Mouse (Mus musculus): ENCODE results near the gene Trp53i13. TPM values are rescaled to one million over a fixed set of nuclear protein-coding genes. Genes with fewer than 3 reads are reported as not detected.

The Trp53i13 gene
- total RNA-seq, 2 experiments from 2014 or later = 2.3 to 5.0 TPM

DNA sequence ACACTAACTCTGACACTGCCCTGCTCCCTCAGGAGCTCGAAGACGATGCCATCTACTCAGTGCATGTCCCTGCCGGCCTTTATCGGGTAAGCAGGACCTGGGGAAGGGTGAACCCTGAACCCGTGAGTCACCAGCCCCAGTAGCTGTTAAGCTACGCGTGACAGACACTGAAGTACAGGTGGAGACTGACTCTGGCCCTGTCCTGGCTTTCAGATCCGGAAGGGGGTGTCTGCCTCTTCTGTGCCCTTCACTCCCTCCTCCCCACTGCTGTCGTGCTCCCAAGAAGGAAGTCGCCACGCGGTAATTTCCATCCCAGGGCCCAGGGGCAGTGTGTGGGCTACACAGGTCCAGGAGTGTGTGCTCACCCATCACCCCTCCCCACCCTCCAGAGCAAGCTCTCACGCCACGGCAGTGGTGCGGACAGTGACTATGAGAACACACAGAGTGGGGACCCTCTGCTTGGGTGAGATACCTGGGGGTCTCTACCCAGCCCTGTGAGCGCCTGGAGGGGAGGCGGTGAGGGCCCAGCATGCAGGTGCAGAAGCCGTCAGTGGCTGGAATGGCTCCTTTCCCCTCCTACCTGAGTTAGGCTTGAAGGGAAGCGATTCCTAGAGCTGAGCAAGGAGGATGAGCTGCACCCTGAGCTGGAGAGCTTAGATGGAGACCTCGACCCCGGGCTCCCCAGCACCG is 10.3 kb downstream of the Trp53i13 start:
- TF ChIP-seq CTCF (IDR thresholded peaks at IDR 0.05) = no peak
- H3K4me3 ChIP-seq = no peak overlapping the region
- no peak overlapping the region for H3K27ac ChIP-seq
- DNase-seq = no peak
- intact Hi-C loops (cut with DNase I) = loop anchor here (5.0 to 10.0 kb wide), 2 partner anchors 127 to 401 kb away; no protein-coding TSS in a partner anchor

DNA sequence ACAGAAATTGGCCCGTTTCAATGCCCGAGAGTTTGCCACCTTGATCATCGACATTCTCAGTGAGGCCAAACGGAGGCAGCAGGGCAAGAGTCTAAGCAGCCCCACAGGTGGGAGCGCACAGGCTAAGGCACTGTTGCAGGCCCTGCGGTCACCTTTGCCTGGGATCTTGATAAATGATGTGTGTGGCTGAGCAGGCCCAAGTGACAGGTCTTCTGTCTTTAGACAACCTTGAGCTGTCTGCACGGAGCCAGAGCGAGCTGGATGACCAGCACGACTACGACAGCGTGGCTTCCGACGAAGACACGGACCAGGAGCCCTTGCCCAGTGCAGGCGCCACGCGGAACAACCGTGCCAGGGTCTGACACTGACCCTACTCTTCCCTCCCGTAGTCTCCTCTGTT is 11.4 kb downstream of the Trp53i13 start:
- Histone ChIP-seq H3K27ac (no peak overlapping the region; the same call in 1 of the 2 replicates), H3K4me3 (peak overlapping the region; percentile 43; the same call in 1 of the 2 replicates)
- TF ChIP-seq CTCF (IDR thresholded peaks at IDR 0.05) = no peak
- intact Hi-C loops (cut with DNase I) = loop anchor here (5.0 to 10.0 kb wide), 2 partner anchors 37 to 400 kb away; no protein-coding TSS in a partner anchor
- no peak for DNase-seq

DNA sequence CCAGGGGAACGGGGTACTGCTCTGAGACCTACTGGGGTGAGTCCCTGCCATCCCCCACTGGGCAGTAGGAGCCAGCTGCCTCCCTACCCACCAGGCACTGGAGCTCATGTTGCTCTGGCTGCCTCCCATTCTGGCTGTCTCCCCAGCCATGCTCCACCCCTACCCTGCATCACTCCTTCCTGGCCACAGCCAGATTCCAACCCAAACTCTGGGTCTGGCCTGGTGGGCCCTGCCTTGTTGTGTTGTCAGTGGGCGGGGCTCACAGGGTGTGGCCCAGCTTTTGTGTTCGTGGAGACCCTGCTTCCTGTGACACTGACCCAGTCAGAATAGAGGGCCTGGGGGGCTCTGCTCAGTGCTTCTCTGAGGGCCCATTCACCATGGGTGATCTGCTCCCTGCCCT is 12.3 kb downstream of the Trp53i13 start:
- peak; percentile 77 for DNase-seq
- intact Hi-C loops (cut with DNase I) = loop anchor here (5.0 to 10.0 kb wide), 2 partner anchors 36 to 399 kb away; no protein-coding TSS in a partner anchor
- Histone ChIP-seq H3K4me3 (peak overlapping the region; percentile 43), H3K27ac (peak overlapping the region; percentile 70)
- no peak for TF ChIP-seq CTCF (IDR thresholded peaks at IDR 0.05)

GRCm38 (mm10) chr11:77502481-77502880 is 13.3 kb downstream of the Trp53i13 start:
- H3K4me3 ChIP-seq = no peak overlapping the region
- peak overlapping the region; percentile 70 for H3K27ac ChIP-seq
- intact Hi-C loops (cut with DNase I) = loop anchor here (5.0 to 10.0 kb wide), 2 partner anchors 35 to 398 kb away; no protein-coding TSS in a partner anchor
- no peak for TF ChIP-seq CTCF (IDR thresholded peaks at IDR 0.05)
- no peak for DNase-seq

DNA sequence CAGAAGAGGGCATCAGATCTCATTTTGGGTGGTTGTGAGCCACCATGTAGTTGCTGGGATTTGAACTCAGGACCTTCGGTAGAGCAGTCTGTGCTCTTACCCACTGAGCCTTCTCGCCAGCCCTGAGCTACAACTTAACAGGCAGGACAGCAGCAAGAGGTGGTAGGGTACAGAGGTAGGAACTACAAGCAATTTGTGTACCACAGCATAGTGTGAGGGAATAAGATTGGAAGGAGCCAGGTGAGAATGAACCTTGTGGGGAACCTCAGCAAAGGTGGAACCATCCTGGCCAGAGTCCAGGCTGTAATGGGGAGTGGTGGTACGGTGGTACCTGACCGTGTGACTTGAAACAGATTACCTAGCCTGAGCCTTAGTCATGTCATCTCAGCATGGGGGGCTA is 13.8 kb downstream of the Trp53i13 start:
- intact Hi-C loops (cut with DNase I) = loop anchor here (5.0 to 10.0 kb wide), 2 partner anchors 35 to 397 kb away; no protein-coding TSS in a partner anchor
- no peak for DNase-seq
- no peak for TF ChIP-seq CTCF (IDR thresholded peaks at IDR 0.05)
- Histone ChIP-seq H3K4me3 (no peak overlapping the region), H3K27ac (no peak overlapping the region)

GRCm38 (mm10) chr11:77501392-77501791 is 14.4 kb downstream of the Trp53i13 start:
- Histone ChIP-seq H3K27ac (peak overlapping the region; percentile 46; the same call in 1 of the 2 replicates), H3K4me3 (no peak overlapping the region)
- peak; percentile 88 for DNase-seq
- TF ChIP-seq CTCF (IDR thresholded peaks at IDR 0.05) = peak; percentile 95; the same call in 1 of the 2 replicates
- intact Hi-C loops (cut with DNase I) = loop anchor here (5.0 to 10.0 kb wide), 2 partner anchors 34 to 397 kb away; no protein-coding TSS in a partner anchor

DNA sequence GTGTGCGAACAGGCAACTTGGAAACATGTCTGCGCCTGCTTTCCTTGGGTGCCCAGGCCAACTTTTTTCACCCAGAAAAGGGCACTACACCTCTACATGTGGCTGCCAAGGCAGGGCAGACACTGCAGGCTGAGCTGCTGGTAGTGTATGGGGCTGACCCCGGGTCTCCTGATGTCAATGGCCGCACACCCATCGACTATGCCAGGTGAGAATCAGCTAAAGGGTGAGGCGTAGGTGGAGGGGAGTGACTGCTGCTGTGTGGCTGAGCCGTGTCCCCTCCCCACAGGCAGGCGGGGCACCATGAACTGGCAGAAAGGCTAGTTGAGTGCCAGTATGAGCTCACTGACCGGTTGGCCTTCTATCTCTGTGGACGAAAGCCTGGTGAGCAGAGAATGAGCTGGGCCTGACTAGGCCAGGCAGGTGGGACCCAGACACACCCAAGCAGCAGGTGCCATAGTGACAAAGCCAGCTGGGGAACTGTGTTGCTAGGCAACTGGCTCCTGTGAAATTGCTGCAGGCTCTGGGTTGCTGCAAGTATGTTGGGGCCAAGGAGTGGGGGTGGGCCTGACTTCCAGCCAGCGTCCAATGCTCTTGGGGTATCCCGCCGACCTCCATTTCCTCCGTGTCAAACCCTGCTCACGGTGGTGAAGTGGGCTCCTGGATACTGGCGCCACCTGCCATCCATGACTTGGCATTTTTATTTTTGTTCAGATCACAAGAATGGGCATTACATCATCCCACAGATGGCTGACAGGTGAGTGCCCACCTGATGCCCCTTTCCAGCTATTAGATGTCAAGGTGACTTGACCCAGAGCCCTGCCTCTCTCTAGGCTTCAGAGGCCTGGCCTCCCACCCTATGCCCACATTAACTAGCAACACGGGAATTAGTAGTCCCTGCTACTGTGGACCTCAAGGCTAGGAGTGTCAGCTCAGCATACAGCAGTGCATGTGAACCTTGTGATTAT is 15.1 kb downstream of the Trp53i13 start:
- intact Hi-C loops (cut with DNase I) = loop anchor here (5.0 to 10.0 kb wide), 2 partner anchors 33 to 396 kb away; no protein-coding TSS in a partner anchor
- no peak for DNase-seq
- H3K27ac ChIP-seq = peak overlapping the region; percentile 46; the same call in 1 of the 2 replicates
- H3K4me3 ChIP-seq = no peak overlapping the region
- TF ChIP-seq CTCF (IDR thresholded peaks at IDR 0.05) = no peak

- no peak for TF ChIP-seq CTCF (IDR thresholded peaks at IDR 0.05)
- DNase-seq = peak; percentile 53
- H3K27ac ChIP-seq = peak overlapping the region; percentile 43; the same call in 1 of the 2 replicates
- intact Hi-C loops (cut with DNase I) = no loop called here
- no peak overlapping the region for H3K4me3 ChIP-seq
These were observed 16.4 kb downstream of the Trp53i13 start for GRCm38 (mm10) chr11:77499354-77499753.

DNA sequence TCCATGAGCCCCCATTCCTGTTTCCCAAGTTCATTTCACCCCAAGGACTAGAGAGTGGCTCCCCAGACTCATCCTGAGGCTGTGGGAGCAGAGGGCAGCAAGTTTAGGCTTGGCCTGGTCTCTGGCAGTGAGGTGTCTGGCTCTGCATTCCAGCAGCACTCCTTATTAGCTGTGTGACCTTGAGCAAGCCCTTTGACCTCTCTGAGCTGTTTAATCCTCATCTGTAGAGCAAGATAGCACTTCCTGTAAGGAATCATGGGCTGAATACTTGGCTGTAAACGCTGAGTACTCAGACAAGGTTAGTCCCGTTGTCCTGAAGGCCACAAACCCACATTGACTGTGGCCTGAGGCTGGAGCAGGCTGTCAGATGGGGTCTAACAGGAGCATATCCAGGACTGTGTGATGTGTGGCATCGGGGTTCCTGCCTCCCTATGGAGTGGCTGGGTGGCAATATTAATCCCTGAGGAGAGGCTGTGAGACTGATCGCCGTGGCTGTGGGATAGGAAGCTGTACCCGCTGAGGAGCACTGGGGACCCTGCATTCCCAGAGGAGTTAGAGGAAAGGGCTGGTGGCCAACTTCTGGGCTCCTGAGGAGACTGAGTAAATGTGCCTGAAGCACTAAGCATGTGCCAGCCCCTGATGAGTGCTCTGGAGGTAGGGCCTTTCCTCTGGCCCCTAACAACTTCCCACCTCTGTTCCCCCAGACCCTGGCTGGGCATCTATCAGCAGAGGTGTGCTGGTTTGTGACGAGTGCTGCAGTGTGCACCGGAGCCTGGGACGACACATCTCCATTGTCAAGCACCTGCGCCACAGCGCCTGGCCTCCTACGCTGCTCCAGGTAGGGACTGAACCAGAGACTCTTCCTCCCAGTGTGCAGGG is 17.3 kb downstream of the Trp53i13 start:
- intact Hi-C loops (cut with DNase I) = no loop called here
- peak overlapping the region; percentile 90 for H3K27ac ChIP-seq
- TF ChIP-seq CTCF (IDR thresholded peaks at IDR 0.05) = no peak
- H3K4me3 ChIP-seq = peak overlapping the region; percentile 50
- DNase-seq = no peak

- TF ChIP-seq CTCF (IDR thresholded peaks at IDR 0.05) = no peak
- intact Hi-C loops (cut with DNase I) = no loop called here
- H3K27ac ChIP-seq = peak overlapping the region; percentile 90
- DNase-seq = no peak
- peak overlapping the region; percentile 50 for H3K4me3 ChIP-seq
These were observed 17.9 kb downstream of the Trp53i13 start for GRCm38 (mm10) chr11:77497851-77498250.

DNA sequence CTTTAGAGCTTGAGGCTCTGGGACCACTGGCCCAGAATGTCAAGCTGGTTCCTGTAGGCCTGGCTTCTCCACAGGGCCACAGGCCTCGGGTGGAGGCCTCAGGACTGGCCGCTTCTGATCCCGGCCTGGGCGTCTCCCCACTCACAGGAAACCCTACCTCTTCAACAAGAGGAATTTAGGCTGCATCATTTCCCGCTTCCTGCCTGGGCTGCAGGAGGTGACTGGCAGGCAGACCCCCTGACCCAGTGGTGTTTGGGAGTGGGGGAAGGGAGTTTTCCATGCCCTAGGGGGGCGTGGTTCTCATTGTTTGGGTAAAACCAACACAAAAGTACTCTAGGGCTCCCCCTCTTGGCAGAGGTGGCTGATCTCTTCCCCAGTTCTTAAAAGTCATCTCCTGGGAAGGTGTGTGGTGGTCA is 18.4 kb downstream of the Trp53i13 start:
- peak; percentile 58 for DNase-seq
- Histone ChIP-seq H3K27ac (peak overlapping the region; percentile 90), H3K4me3 (peak overlapping the region; percentile 50)
- intact Hi-C loops (cut with DNase I) = no loop called here
- TF ChIP-seq CTCF (IDR thresholded peaks at IDR 0.05) = peak; percentile 59
